Mouse (Mus musculus): ENCODE measurements at regions not wholly inside any gene's neighbourhood (a gene's known extent, or its start where the extent isn't known, plus 50 kb on each side); places are given as distances from the start of the nearest gene placed in this dataset.

- DNase-seq: no peak
These were observed 86.9 kb downstream of the Fam124b start for GRCm38 (mm10) chr1:80131354-80131753.

GRCm38 (mm10) chr1:80123966-80124365 is 94.3 kb downstream of the Fam124b start:
- DNase-seq: no peak

- no peak for DNase-seq
These were observed 102.4 kb downstream of the Fam124b start for GRCm38 (mm10) chr1:80115913-80116312.

GRCm38 (mm10) chr1:80107747-80108476 is 110.4 kb downstream of the Fam124b start:
- no peak for DNase-seq

- peak; percentile 68 for DNase-seq
These were observed 112.0 kb downstream of the Fam124b start for GRCm38 (mm10) chr1:80106269-80106668.

DNA sequence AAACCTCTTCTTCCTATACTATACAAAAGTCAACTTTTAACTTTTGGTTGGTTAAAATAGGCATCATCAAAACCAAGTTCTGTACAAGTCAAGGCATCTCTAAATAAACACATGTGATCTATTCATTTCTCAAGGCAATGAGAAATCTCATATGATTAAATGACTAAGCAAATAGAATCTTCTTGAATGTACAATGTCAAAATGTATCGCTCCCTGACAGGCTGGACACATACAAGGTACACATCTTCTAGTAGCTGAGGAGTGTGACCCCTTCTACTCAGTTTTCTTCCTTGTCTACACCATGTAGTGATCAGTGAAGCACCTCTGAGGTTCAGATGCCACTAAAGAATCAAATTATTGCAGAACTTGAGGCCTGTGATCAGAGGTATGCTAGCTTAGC is 120.0 kb downstream of the Fam124b start:
- DNase-seq: no peak

- no peak for DNase-seq
These were observed 126.5 kb downstream of the Fam124b start for GRCm38 (mm10) chr1:80091800-80092199.

DNA sequence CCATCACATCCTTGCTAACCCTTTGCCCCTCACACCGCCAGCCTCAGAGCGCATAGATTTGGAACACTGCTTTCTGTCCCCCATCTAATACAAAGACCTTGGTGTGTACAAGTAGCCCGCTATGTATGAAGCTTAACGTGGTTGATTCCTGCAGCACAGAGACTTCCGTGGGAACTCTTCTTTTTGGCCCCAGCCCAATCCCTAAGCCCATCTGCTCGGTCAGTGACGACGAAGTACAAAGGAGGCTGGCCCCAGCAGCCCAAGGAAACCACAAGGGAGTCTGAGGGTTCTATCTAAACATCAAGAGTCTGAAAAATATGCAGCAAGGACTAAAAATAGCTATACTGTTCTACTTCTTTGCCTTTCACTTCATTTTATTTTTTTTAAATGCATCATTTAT is 126.9 kb downstream of the Fam124b start:
- DNase-seq: peak; percentile 57

DNA sequence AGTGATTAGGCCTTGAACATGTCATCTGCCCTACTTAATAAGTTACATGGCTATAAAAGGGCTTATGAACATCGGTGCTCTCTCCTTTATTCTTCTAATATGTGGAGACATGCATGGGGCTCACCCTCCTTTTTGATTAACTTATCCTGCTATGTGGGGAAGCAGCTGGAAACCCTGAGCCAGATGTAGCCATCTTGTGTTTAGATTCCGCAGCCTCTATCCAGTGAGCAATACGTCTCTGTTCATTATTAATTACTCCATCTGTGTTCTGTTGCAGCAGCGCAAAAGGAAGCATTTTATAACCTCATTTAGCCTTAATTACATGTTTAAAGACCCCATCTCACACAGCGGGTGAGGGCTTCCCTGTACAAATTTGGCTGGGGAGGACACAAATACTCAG is 129.6 kb downstream of the Fam124b start:
- no peak for DNase-seq

GRCm38 (mm10) chr1:80076357-80076756 is 141.9 kb downstream of the Fam124b start:
- DNase-seq: no peak

- no peak for DNase-seq
These were observed 143.9 kb downstream of the Fam124b start for GRCm38 (mm10) chr1:80074376-80074775.

DNA sequence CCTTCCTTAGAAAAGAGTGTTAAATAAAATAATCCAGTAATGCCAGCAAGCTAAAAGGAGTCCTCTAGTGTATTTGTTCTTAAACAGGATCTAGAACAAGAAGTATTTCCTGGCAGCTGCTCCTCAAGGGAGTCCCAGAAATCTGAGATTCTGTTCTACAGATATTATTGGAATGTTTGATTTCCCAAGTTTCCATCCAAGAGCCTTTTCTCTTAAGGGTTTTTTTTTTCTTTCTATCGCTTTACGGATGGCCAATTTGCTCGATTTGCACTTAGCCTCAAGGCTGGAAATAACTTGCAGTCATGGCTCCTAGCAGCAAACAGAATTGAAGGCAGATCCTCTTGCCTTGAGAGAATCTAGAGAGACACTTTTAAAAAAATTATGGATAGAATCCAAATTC is 144.3 kb downstream of the Fam124b start:
- DNase-seq: no peak

- DNase-seq: no peak
These were observed 149.1 kb downstream of the Fam124b start for GRCm38 (mm10) chr1:80069141-80069540.

DNA sequence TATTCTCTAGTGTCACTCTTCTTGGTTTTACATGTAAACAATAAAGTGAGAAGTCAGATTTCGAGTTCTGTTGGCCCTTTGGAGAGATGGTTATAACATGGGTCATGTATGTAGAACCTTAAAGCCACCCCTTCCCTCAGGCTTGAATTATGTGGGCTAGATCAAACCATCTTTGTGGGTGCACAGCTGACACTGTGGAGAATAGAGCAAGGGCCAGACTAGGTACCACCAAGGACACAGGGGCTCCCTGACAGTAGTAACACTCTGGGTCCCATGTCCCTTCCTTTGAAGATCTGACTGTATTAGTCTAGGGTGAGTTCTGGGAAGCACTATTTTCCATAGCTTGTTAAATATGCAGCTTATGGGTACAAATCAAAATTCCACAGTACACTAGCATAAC is 156.2 kb downstream of the Fam124b start:
- DNase-seq: no peak

DNA sequence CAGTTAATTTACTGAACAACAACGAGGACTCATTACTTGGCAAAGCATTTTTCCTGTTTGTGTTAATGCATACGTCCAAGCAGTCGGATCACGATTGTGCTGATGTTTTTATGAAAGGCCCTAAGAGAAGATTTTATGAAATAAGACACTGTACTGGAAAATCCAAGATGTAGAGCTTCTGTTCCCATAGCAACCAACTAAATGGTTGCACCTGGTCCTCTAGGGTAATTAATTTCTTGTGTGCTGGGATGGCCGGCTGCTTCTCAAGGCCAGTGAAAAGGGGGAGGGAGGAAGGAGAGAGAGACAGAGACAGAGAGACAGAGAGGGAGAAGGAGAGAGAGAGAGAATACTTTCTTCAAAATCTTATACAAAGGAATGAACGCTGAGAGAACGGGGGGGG is 156.6 kb downstream of the Fam124b start:
- no peak for DNase-seq

DNA sequence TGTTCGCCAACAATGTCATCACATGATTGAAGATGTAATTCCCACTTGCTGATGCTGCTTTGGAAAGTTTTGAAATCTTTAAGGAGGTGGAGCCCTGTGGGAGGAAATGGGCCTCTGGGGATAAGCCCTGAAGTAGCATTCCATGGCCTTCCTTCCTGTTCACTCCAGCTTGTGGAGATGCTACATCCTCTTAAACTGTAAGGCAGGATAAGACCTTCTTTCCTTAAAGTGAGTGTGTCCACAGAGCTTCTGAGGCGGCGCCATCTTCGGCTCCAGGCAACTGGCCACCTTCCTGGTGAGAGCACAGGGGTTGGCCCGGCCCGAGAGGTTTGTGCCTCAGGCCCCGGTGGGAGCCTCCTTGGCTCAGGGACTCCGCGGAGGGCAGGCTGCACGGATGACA is 173.1 kb downstream of the Fam124b start:
- no peak for DNase-seq

- DNase-seq: no peak
These were observed 177.9 kb downstream of the Fam124b start for GRCm38 (mm10) chr1:80040409-80040808.

GRCm38 (mm10) chr1:80039891-80040290 is 178.4 kb downstream of the Fam124b start:
- no peak for DNase-seq

- no peak for DNase-seq
These were observed 178.2 kb upstream of the Serpine2 start for GRCm38 (mm10) chr1:80039161-80039560.

DNA sequence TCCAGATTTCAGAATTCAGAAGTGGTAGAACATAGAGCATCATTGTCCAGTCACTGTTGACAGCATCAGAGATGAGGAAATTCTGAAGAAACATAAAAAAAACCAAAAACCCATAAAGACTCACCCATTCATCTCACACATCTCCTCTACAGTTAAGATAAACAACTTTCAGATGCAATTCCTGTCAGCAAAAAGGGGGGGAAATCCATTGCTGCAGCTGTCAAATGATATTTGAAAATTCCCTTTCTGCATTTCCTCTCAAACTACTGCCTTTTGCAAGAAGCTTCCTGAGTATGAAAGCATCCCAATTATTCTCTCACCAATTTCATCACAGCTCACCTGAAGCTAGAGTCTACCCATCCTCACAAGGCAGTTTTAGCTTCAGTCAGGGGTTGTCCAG is 177.1 kb upstream of the Serpine2 start:
- DNase-seq: no peak

- no peak for DNase-seq
These were observed 175.5 kb upstream of the Serpine2 start for GRCm38 (mm10) chr1:80036436-80036835.

DNA sequence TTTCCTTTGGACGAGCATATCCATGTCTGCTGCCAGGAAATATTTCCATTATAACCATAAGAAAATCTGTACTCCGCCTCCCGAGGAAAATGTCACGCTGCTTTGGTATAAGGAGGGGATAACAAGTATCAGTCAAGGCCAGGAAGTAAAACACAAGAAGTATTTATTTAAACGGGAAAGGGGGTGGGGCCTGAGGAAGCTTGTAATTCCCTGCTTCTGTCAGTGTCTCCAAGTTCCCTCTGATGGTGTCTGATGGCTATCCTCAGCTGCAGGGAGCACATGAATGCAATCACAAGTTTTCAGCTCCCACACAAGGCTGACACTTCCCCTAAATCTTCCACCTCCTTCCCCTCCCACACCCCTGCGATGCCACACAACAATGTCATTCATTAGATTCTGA is 172.5 kb upstream of the Serpine2 start:
- DNase-seq: peak; percentile 60

DNA sequence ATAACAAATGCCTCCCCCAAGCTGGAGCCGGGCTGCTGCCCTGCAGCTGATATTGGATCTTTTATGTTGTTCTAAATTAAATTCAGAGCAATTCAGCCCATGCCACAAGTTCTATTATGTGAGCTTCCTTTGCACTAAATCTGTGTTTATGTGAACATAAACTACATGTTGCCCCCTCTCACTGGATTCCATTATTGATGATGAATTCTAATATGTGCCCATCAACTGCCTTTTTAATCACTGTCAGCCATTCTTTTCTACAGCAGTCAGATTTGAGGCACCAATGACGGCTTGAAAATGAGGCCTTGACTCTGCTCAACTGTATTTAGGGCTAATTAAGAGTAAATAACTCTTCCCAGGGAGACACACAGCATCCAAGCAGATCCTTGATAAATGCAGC is 172.1 kb upstream of the Serpine2 start:
- no peak for DNase-seq

- no peak for DNase-seq
These were observed 171.5 kb upstream of the Serpine2 start for GRCm38 (mm10) chr1:80032464-80032863.

DNA sequence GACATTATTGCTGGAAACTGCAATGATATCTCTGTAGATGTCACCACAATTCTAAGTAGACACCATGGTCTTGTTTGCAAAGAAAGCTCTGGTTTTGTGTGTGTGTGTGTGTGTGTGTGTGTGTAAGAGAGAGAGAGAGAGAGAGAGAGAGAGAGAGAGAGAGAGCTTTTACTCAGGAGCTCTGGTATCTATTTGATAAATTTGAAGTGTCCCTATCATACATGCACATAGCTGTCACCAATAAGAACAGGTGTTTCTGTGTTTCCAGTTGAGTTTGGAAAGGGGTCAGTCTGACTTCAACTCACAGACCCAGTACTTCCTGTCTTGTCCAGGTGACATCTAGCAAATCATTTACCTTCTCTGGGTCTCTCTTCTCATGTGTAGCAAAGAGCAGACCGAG is 169.7 kb upstream of the Serpine2 start:
- no peak for DNase-seq

Data from lung, postnatal 10 days (tissue).